Mouse (Mus musculus) cerebellum, adult 2 months (tissue): ENCODE results near the gene Ctdsp2.

Source experiments
- CTCF ChIP-seq: fragments of 200-500 bp; IDR thresholded peaks from 2 replicates; pipeline ENCODE4 v1.5.1; 2011; ENCODE audit warnings: low read depth, mild to moderate bottlenecking, control low read depth, low read length, moderate library complexity, borderline replicate concordance; ENCODE audit not compliant: insufficient read depth
- POLR2A ChIP-seq: fragments of 200-500 bp; IDR thresholded peaks from 2 replicates; pipeline ENCODE4 v1.6.1; 2011; ENCODE audit warnings: low read length, control low read depth, borderline replicate concordance; ENCODE audit not compliant: insufficient read depth

DNA sequence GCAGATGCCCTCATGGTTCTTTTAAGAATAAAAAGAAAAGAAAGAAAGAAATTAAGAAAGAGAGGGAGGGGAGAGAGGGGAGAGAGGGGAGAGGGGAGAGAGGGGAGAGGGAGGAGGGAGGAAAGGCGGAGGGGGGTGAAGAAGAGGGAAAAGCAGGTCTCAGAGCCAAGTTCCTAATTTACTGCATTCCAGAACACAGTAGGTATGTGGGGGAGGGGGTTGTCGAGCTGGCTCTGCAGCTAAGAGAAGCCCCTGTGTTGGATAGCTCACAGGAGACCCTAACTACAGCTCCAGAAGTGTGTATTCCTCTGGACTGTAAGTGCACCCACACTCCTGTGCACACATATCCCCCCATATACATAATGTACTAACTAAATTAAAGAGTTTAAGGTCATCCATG is 38.6 kb downstream of the Ctdsp2 start:
- no peak for TF ChIP-seq CTCF
- no peak for TF ChIP-seq POLR2A
